Mouse (Mus musculus): ENCODE measurements at regions not wholly inside any gene's neighbourhood (a gene's known extent, or its start where the extent isn't known, plus 50 kb on each side); places are given as distances from the start of the nearest gene placed in this dataset.

DNA sequence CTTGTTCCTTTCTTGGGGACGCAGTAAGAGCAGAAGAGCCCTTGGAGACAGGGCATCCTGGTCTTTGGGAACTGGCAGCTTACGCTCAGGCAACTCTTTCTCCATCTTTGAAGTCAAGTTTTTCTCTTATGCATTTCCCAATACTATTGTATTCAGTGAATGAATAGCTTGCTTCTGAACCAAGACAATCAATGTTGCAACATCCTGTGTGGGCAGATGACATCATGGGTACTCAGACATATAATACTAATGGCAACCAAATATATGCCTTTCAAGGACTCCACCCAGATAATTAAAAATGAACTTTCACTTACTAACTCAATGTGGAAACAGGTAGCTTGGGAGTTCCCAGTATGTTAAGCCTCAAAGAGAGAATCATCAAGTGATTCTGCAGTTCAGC lies 104.6 kb downstream of the Ngf start:
- in situ Hi-C loops (cut with MboI, MseI), result no loop called here

GRCm38 (mm10) chr3:102576896-102577295 lies 107.2 kb downstream of the Ngf start:
- in situ Hi-C loops (cut with MboI, MseI), result no loop called here

- in situ Hi-C loops (cut with MboI, MseI), result no loop called here
These were observed 112.1 kb downstream of the Ngf start for GRCm38 (mm10) chr3:102581830-102582229.

DNA sequence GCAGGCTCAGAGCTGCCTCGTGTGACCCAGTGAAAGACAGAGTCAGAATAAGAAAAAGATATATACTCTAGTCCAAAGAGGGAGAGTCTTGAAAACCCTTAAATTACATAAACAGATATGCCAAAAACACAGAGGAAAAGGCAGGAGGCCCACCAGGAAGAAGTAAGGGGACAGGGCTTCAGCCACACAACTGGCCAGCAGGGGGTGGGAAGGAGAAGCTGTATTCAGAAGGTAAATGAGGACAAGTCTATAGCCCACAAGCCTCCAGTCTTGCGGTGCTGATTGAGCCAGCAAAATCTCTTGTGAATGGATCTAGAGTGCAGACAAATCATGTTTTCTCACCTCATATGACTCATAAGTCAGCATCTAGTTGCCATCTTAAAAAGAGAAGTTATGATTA lies 115.4 kb downstream of the Ngf start:
- in situ Hi-C loops (cut with MboI, MseI), result no loop called here

- in situ Hi-C loops (cut with MboI, MseI), result no loop called here
These were observed 116.5 kb downstream of the Ngf start for GRCm38 (mm10) chr3:102586221-102586620.

DNA sequence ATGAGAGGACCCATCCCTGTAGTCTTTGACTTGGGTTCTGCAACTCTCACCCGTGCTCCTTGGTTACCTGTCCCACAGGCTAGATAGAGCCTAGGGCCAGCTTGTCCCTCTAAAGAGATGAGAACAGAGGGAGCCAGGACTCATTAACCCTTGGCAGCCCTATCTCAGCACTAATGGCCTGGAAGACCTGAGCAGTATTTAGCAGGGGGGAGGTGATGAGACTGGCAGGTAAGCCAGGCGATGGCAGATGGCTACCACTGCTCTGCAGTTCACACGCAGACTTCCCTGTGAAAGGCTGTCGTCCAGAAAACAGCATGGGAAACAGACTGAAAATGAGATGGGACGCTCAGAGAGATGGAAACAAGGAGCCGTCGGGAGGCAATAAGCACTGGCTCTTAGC lies 122.3 kb downstream of the Ngf start:
- in situ Hi-C loops (cut with MboI, MseI), result no loop called here

- in situ Hi-C loops (cut with MboI, MseI), result no loop called here
These were observed 127.3 kb downstream of the Ngf start for GRCm38 (mm10) chr3:102596944-102597551.

DNA sequence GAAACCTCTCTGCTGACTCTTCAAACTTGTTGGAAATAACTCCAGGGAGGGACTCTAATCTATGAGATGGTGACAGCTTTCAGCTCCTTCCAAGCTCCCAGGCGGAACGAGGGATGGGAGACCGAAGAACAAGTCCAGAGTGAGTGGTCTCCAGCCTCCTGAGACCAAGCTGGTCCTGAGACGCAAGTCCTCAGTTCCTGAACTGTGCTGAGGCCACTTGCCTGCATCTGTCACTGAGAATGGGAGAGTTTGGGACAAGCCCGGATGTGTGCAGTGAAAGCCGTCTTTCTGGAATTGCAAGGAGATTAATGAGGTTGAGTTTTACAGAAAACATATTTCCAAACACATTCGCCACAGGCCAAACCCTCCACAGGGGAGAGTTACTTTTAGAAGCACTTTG lies 129.3 kb downstream of the Ngf start:
- in situ Hi-C loops (cut with MboI, MseI), result no loop called here

DNA sequence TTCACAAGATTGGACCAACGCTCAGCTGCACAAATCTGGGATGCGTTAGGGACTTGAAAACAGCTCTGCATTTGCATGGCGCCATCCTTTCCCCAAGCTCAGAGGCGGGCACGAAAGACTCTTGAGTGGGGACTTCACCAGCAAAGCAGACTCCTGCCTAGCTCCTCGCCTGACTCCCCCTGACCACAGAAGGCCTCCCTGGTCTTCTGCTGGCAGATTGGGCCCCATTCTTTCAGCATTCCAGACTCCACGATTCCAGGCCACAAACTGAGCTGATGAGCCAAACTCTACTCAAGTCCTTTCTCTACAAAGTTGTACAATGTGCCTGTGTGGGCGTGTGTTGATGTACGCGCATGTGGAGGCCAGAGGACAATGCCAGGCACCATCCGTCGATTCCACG lies 131.6 kb upstream of the Tspan2 start:
- in situ Hi-C loops (cut with MboI, MseI), result no loop called here

GRCm38 (mm10) chr3:102605284-102605683 lies 129.0 kb upstream of the Tspan2 start:
- in situ Hi-C loops (cut with MboI, MseI), result no loop called here

- in situ Hi-C loops (cut with MboI, MseI), result no loop called here
These were observed 123.4 kb upstream of the Tspan2 start for GRCm38 (mm10) chr3:102610970-102611369.

DNA sequence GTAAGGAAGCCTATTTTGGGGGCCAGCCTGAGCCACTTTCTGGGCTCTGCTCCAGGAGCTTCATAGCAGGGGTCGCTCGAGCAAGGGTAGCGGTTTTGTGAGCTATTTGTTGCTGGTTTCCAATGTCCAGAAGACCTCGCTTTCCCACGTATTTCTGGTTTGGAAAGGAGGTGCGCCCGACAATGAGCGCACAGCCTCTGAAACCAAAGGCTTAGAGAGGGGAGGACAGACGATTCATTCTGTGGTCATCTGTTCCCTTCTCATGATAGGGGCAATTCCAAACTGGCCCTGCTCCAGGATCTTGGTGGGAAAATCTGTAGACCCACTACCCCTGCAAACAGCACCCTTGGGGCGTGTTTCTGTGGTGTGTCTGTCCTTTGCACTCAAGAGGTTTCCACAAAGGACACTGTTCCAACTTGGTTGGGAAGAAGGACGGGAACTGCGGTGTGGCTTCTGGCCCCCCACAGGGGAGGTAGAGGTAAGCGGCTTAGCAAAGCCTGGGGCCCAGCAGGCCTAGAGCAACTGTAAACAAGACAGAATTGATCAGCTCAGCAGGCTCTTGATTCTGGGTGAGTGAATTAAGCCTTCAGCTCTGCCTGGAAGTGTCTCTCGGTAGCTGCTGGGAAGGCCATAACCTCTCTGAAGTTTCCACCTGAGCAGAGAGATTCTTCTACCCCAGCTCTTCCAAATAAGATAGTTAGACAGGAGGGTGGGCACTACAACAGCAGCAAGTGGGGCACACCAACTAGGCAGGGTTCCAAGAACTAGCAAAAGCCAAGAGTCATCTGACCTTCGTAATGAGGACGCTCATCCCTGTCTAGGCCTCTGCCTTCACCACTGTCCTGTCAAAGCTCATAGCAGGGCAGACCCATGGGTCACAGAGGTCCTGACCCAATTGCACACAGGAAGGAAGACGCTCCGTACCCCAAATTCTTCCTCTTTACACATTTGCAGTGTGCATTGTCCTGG lies 122.6 kb upstream of the Tspan2 start:
- in situ Hi-C loops (cut with MboI, MseI), result no loop called here

DNA sequence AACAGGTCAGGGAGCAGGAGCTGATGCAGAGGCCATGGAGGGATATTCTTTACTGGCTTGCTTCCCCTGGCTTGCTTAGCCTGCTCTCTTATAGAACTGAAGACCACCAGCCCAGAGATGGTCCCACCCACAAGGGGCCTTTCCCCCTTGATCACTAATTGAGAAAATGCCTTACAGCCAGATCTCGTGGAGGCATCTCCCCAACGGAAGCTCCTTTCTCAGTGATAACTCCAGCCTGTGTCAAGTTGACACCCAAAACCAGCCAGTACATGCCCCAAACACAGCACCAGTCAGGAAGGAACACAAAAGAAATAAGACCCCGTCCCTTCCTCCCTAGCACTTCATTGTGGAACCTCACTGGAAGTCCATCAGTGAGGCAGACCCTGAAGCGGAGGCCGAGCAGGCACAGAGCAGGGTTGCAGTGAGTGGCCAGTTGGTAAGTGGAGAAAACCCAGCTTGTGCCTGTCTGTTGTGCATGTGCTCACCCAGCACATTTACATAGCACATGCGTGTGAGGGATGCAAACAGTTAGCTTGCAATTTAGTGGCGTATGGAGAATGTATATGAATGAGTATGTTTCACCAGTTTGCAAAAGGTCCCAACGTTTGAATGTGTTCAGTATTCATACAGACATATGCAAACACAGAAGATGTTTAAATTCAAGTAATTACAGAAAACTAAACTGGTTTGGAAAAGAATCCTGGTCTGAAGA lies 114.5 kb upstream of the Tspan2 start:
- in situ Hi-C loops (cut with MboI, MseI), result no loop called here

- in situ Hi-C loops (cut with MboI, MseI), result no loop called here
These were observed 98.3 kb upstream of the Tspan2 start for GRCm38 (mm10) chr3:102636076-102636475.

DNA sequence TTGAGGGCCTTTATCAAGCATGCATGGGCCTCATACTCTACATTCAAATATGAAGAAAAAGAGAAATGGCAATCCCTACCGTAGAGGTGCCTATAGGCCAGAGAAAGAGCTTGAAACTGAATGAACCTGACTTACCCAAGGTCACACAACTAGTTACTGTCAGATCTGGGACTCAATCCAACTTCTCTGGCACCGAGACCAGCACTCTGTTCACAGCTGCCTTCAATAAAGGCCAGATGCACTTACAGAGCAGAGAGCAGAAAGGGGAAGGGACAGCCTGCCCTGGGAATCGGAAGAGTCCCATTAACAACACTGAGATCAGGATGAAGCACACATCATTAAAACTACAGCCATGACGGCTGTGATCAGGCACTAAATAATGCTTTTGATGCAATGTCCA lies 97.7 kb upstream of the Tspan2 start:
- in situ Hi-C loops (cut with MboI, MseI), result no loop called here

DNA sequence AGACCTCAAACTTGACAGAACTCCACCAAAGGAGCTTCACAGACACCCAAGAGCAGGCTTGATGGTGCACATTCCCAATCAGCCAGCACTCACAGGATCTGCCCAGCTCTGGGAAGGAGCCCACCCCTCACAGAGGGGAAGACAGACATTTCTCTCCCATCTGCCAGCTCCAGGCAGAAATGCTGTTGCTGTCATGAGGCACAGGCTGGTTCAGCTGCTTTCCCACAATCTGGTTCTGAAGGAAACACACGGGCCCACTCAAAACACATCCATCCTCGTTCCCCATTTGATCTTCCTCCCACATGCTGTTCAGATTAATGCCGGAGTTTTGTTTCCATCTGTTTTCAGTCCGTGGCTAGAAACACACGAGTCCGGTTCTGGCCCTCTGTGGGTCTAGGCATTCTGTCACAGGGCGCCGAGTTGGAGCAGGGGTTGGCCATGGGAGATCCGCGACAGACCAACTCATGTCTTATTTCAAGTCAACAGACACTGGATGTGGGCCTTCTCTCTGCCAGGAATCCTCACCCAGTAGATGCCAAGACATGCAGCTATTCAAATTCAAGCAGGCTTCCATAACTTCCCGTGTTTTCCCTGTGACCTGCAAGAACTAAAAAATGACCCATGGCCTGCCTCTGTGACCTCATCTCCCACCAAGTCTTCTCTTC lies 89.9 kb upstream of the Tspan2 start:
- in situ Hi-C loops (cut with MboI, MseI), result no loop called here

GRCm38 (mm10) chr3:102648450-102648849 lies 85.9 kb upstream of the Tspan2 start:
- in situ Hi-C loops (cut with MboI, MseI), result no loop called here

- in situ Hi-C loops (cut with MboI, MseI), result no loop called here
These were observed 79.4 kb upstream of the Tspan2 start for GRCm38 (mm10) chr3:102654962-102655361.

DNA sequence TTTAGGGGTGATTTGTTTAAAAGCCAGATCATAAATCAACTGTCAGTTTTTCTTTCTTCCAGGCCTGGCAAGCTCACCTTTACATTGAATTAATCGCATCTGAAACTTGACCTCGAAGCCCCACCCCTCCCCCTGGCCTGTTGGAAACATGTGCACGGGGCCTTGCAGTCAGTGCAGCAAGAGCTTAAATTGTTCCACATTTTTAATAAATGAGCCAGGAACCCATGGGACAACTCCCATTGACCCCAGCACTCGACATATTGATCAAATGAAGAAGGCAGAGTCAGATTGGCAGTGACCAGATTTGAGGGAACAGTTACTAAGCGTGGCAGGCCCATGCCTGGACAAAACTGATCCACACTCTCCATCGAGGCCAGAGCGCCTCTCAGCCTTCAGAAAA lies 77.2 kb upstream of the Tspan2 start:
- in situ Hi-C loops (cut with MboI, MseI), result no loop called here

DNA sequence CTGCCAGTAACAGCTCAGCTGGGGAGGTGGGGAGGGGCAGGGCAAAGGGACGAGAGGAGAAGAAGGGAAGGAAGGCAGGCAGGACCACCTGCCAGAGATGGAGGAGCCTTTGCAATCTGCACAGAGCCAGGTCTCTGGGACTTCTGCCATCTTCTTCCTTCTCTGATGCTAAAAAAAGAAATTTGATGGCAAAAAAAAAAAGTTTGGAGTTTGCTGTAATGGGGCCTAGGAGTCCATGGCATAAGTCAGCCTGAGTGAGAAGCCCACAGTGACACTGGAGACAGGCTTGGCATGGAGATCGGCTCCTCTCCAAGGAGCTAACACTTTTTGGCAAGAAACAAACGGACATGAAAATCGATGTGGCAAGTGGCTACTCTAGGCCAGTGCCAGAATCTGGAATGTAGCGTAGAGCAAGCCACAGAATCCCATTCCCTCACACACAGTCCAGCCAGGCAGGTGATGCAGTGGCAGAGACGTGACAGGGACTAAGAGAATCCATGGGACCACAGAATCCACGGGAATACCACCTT lies 76.7 kb upstream of the Tspan2 start:
- in situ Hi-C loops (cut with MboI, MseI), result no loop called here

GRCm38 (mm10) chr3:102659352-102659751 lies 75.0 kb upstream of the Tspan2 start:
- in situ Hi-C loops (cut with MboI, MseI), result no loop called here

DNA sequence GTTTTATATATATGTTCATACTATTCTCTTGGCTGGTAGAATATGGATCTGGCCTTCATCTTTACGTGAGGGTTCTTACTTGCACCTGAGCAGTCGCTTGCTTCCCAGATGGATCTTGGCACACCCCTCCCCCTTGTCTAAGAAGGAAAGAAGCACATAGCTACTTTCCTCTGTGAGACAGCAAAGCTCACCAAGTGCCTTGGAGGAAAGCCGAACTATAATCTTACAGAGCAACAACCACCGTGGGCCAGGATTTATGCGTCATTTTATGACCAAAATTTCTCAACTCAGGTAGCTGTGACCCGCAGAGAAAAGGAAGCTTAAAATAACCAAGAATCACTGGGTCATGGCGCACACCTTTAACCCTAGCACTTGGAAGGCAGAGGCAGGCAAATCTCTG lies 73.0 kb upstream of the Tspan2 start:
- in situ Hi-C loops (cut with MboI, MseI), result no loop called here
